Mouse (Mus musculus): Measurements from ENCODE around the gene Tex48.

GRCm38 (mm10) chr4:63585216-63585615 lies 37.0 kb downstream of the Tex48 start:
- TF ChIP-seq ZNF384 (IDR thresholded peaks at IDR 0.05; ENCODE audit: low read depth, low read length) (no peak), CHD2 (IDR thresholded peaks at IDR 0.05; ENCODE audit: low read depth, low read length) (no peak), ZC3H11A (IDR thresholded peaks at IDR 0.05; ENCODE audit: borderline replicate concordance, low read depth, low read length) (no peak), MAFK (IDR thresholded peaks at IDR 0.05; ENCODE audit: insufficient read depth, low read depth, low read length) (no peak)
